Mouse (Mus musculus) urinary bladder, postnatal 25 days (tissue): ENCODE measurements at regions not wholly inside any gene's neighbourhood (a gene's known extent, or its start where the extent isn't known, plus 50 kb on each side); places are given as distances from the start of the nearest gene placed in this dataset.

Source experiments
- DNase-seq: peaks from one replicate; pipeline ENCODE4 v3.0.0; 2022; ENCODE audit warnings: low spot score

DNA sequence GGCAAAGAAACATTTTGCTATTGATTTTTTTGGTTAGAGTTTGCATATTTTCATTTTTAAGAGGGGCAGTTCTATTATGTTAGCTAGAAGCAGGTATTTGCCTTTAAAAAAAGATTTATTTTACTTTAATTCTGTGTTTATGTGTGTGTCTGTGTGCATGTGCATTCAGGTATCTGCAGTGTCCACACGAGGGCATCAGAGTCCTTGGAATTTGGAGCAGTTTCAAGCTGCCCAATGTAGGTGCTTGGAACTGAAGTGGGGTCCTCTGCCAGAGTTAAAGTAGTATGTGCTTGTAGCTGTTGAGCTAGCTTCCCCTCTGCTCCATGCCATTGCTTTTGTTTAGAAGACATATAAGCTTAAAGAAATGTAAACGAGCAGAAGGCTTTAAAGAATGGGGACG is 89.1 kb downstream of the 9330182O14Rik start:
- DNase-seq = no peak

GRCm38 (mm10) chr15:40241764-40242163 is 107.6 kb downstream of the 9330182O14Rik start:
- no peak for DNase-seq

DNA sequence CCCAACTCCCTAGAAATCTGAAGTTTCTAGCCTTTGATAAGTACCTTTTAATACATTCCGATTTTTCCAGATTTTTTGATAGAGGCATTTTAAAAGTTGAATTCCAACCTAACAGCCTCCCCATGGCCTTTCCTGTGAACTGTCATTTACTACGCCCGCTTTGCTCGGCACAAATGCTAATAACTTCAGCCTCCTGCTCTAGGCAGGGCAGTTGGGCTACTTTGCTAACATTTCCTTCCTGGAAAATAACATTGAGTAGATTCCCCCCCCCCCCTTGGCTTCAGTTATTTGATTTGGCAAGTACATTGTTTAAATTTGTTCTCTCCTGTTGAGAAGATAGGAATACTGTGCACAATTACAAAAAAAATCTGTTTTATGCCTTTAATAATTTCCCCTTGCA is 114.8 kb downstream of the 9330182O14Rik start:
- DNase-seq = no peak

GRCm38 (mm10) chr15:40259433-40259832 is 125.3 kb downstream of the 9330182O14Rik start:
- DNase-seq = no peak

DNA sequence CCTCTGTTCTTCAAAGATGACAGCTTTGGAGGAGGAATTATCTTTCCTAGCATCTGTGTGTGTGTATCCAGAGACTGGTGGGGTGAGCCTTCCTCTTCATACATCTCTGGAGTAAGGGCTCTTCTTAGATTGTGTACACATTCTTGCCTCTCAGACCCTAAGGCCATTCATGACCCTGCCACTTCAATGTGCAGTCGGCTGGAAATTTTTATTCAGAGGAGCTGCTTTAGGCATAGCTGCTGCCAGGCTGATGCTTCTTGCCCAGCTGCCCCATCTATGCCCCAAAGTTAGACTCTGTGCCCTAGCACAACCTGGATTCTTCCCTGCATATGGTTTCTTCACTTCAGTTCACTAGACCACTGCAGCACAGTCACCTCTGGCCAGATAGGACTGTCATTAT is 144.9 kb downstream of the 9330182O14Rik start:
- no peak for DNase-seq

DNA sequence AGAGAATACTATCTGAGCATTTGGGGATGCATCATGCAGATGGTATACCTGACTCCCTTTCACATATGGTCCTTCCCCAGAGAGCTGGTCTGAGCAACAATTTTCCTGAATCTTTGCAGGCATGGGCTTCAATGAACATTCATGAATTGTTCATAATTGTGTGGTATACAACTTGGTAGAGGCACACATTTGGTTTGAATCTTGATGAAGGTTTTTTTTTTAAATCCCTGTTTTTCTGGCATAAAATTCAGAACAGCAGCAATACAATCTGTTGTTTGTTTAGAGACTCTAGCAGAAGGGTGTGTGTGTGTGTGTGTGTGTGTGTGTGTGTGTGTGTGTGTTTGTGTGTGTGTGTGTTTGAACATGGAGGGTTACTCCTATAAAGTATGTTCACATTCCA is 146.4 kb downstream of the 9330182O14Rik start:
- no peak for DNase-seq

- no peak for DNase-seq
Measured at GRCm38 (mm10) chr15:40281078-40281720, 147.0 kb downstream of the 9330182O14Rik start.

GRCm38 (mm10) chr15:40291602-40292001 is 157.4 kb downstream of the 9330182O14Rik start:
- no peak for DNase-seq

DNA sequence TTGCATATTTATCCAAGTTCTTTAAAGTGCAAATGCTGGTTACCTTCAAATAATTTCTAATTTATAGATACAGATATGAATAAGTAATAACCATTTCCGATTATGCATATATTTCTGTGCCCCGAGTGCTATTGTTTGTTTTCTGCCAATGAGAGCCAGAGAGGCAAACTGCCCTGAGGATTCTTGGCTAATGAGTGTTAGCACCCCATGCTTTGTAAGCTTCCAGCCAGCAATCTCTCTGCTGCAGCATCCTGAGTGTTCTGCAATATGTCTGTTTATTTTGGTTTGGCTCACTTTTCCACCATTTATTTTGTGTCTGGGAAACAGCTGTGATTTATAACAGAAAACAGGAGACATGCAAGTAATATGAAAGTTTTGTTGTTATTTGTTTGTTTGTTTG is 178.1 kb downstream of the 9330182O14Rik start:
- DNase-seq = no peak

- no peak for DNase-seq
Measured at GRCm38 (mm10) chr15:40339746-40340145, 205.6 kb downstream of the 9330182O14Rik start.

GRCm38 (mm10) chr15:40340269-40340668 is 206.1 kb downstream of the 9330182O14Rik start:
- no peak for DNase-seq

DNA sequence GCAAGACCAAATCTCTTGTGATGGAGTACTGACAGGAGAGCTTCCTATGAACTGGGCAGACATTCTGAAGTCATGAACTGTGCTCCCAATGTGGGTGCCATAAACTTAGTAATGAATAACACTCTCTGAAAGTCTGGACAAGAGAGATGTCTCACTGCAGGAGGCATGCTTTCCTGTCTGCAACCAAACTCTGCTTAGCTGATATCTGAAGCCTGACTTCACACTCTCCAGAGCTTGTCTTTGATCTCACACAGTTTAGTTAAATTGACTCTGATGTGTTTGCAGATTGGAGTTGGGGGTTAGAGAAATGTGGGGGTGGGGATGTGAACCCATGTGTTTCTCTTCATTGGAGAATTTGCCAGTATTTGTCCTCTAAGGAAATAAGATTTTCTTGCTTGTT is 217.3 kb downstream of the 9330182O14Rik start:
- no peak for DNase-seq

GRCm38 (mm10) chr15:40354802-40355487 is 220.8 kb downstream of the 9330182O14Rik start:
- no peak for DNase-seq

DNA sequence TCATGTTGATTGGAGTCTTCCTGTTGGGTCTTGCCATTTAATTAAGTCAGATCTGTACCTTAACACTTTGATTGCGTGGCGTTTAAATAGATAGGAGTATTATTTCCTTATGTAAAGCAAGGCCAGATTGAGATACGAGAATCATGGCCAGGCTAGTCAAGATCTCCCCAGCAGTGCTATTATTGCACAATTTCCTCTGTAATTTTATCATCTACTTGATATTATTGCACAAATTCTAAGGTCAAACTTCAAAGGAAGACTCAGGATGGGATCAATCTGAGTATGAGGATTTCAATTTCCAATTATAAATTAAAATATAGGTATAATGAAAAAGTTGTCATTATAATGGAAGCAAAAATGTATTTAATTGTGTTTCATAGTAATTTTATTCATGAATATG is 221.9 kb downstream of the 9330182O14Rik start:
- DNase-seq = no peak

DNA sequence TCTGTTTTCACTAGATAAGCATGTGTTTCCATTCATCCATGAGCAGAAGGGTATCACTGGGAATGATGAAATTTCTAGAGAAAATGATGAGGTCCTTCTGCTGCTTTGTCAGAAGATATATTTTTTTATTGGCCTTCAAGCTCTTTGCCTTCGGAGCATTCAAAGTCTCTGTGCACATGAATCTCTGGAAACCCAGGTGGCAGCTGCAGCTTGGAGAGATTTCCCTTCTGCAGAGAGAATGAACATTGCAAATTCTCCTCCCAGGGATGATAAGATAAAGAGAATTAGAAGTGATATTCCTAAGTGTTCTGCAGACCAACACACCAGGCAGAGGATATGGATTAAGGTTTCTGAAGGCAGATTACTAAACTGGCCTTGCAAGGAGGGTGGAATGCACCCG is 224.2 kb downstream of the 9330182O14Rik start:
- no peak for DNase-seq

- no peak for DNase-seq
Measured at GRCm38 (mm10) chr15:40361849-40362533, 227.8 kb downstream of the 9330182O14Rik start.

GRCm38 (mm10) chr15:40364221-40364621 is 230.1 kb downstream of the 9330182O14Rik start:
- DNase-seq = no peak

DNA sequence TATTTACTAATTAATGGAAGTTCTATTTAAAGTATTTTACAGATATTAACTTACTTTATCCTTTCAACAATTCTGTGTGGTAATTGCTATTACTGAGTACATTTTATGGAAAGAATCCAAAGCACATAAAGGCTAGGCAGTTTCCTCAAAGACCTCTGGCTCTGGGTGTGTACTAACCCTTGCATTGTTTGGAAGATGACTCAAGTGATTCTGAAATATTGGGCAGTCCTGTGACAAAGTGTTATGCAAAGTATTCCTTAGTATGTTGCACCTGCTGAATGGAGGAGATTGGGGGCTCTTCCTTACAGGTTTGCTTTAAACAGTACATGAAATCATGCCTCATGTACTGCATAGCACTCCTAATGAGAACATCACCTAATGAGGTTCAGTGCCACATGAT is 231.4 kb downstream of the 9330182O14Rik start:
- no peak for DNase-seq

DNA sequence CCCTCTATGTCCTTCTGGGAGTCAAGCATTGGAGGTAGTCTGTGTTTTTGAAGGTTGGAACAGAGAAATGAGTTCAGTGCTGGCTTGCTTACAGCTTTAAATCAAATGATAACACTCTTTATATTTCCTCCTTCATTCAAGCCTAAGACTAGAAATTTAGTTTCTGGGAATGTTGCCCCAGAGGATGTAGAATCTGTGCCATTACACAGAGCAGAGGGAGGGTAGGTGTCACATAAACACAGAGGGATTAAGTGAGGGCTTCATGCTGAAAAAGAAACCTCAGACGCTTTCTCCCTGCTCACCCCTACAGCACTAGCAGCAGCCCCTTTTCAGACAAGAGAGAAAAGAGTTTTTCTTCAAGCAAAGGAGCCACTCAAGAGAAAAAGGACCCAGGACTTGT is 232.9 kb downstream of the 9330182O14Rik start:
- DNase-seq = no peak

- no peak for DNase-seq
Measured at GRCm38 (mm10) chr15:40368746-40369145, 234.6 kb downstream of the 9330182O14Rik start.

DNA sequence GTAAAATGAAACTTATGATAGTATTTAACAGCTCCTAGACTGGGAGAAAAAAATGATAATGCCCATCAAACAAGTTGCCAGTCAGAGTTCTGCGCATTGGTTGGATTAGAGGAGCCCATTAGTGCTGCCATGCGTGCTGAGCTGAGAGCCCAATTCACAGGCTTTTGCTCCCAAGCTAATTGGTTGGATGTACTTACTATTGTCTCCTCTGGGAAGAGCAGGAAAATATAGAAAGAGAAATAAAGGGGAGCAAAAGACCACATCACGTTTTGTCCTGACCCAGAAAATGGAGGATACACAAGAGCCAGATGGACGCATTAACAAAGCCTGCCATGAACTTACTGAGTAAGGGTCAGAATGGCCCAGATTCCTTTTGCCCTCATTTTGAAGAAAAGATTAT is 237.3 kb downstream of the 9330182O14Rik start:
- DNase-seq = no peak

DNA sequence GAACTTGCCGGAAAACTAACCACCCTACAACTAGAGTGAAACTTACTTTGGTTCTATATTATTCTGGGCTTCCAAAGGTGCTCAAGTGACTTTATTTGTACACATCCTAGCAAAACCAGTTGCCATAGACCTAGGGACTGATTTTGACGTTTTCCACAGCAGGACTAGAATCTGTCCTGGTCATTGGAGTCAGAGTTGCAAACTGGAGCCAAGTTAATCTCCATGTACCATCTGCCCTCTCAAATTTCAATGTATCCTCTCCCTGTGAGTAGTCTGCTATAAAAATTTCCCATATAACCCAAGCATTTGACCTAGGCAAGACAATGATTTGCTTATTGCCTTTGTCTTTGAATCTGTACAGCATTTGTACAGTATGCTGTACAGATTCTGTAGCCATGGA is 252.4 kb downstream of the 9330182O14Rik start:
- no peak for DNase-seq

GRCm38 (mm10) chr15:40387746-40388145 is 253.6 kb downstream of the 9330182O14Rik start:
- DNase-seq = no peak
